Mouse (Mus musculus) myocyte (in vitro differentiated cells): ENCODE data around the gene Tcp10c.
"Not testable (repeated sequence)": the region's sequence is repeated elsewhere in the genome, so short reads cannot be mapped to it uniquely, and the experiment has no call there.

Experiments
- E2F4 ChIP-seq: IDR thresholded peaks from one replicate; pipeline ENCODE4 v1.6.1; 2011; ENCODE audit warnings: mild to moderate bottlenecking, control low read depth, moderate library complexity; ENCODE audit not compliant: insufficient read depth
- POLR2A ChIP-seq: IDR thresholded peaks from one replicate; pipeline ENCODE4 v1.6.1; 2011; ENCODE audit warnings: low read depth, mild to moderate bottlenecking, control low read depth, moderate library complexity; ENCODE audit not compliant: insufficient read length
- POLR2AphosphoS2 ChIP-seq: IDR thresholded peaks from one replicate; pipeline ENCODE4 v1.6.1; 2011; ENCODE audit warnings: low read depth, control low read depth; ENCODE audit not compliant: insufficient read length
- SRF ChIP-seq: IDR thresholded peaks from one replicate; pipeline ENCODE4 v1.6.1; 2011; ENCODE audit warnings: low read depth; ENCODE audit not compliant: control insufficient read depth, insufficient read length
- TCF12 ChIP-seq: IDR thresholded peaks from one replicate; pipeline ENCODE4 v1.6.1; 2011; ENCODE audit warnings: mild to moderate bottlenecking, control low read depth; ENCODE audit not compliant: poor library complexity, insufficient read depth, severe bottlenecking
- USF1 ChIP-seq: IDR thresholded peaks from one replicate; pipeline ENCODE4 v1.6.1; 2011; ENCODE audit warnings: low read depth, mild to moderate bottlenecking, control low read depth, moderate library complexity

- not testable (repeated sequence) for TF ChIP-seq POLR2A, E2F4, USF1, TCF12, SRF, POLR2AphosphoS2
Measured at GRCm38 (mm10) chr17:13422638-13423037, 68.3 kb downstream of the Tcp10c start.
